Mouse (Mus musculus) liver, postnatal 0 days (tissue): ENCODE data around the gene Cbfb. TPM values are rescaled to one million over a fixed set of nuclear protein-coding genes. Genes with fewer than 3 reads are reported as not detected.

Source experiments
- ATAC-seq: fragments of 200-750 bp; cut with Nextera tagmentation; 2 replicates; pipeline ENCODE4 v1.8.0; 2017; ENCODE audit warnings: mild to moderate bottlenecking, moderate library complexity
- DNase-seq: peaks from one replicate; pipeline ENCODE4 v3.0.0-alpha.2; 2016
- H3K27ac ChIP-seq: fragments of 300-500 bp; sonication (generic); 2 replicates; pipeline ENCODE4 v1.5.1; 2014; ENCODE audit warnings: antibody characterized with exemption, moderate library complexity, mild to moderate bottlenecking, low read depth
- H3K27me3 ChIP-seq: fragments of 300-500 bp; sonication (generic); 2 replicates; pipeline ENCODE4 v1.6.1; 2014; ENCODE audit warnings: low read length, control low read depth, mixed read lengths; ENCODE audit not compliant: insufficient read depth
- H3K36me3 ChIP-seq: fragments of 300-500 bp; sonication (generic); replicated peaks from 2 replicates; pipeline ENCODE4 v1.6.1; 2014; ENCODE audit warnings: mild to moderate bottlenecking, control low read depth, low read length, moderate library complexity, mixed read lengths; ENCODE audit not compliant: insufficient read depth
- H3K4me1 ChIP-seq: fragments of 300-500 bp; sonication (generic); 2 replicates; pipeline ENCODE4 v1.6.1; 2014; ENCODE audit warnings: antibody characterized with exemption, mild to moderate bottlenecking, control low read depth; ENCODE audit not compliant: insufficient read depth
- H3K4me2 ChIP-seq: fragments of 300-500 bp; sonication (generic); 2 replicates; pipeline ENCODE4 v1.6.1; 2014; ENCODE audit warnings: low read depth, mild to moderate bottlenecking, low read length, moderate library complexity, mixed read lengths
- H3K4me3 ChIP-seq: fragments of 300-500 bp; sonication (generic); 2 replicates; pipeline ENCODE4 v1.5.1; 2014; ENCODE audit warnings: low read depth, low read length
- H3K9ac ChIP-seq: fragments of 300-500 bp; sonication (generic); replicated peaks from 2 replicates; pipeline ENCODE4 v1.6.1; 2014; ENCODE audit warnings: mild to moderate bottlenecking, moderate library complexity
- H3K9me3 ChIP-seq: fragments of 300-500 bp; sonication (generic); 2 replicates; pipeline ENCODE4 v1.6.1; 2016; ENCODE audit warnings: mild to moderate bottlenecking, control low read depth, low read length, mixed read lengths
- CTCF ChIP-seq: sonication (generic); IDR thresholded peaks from 2 replicates; pipeline ENCODE4 v1.5.1; 2016; ENCODE audit warnings: antibody characterized with exemption, low read depth
- EP300 ChIP-seq: IDR thresholded peaks from 2 replicates; pipeline ENCODE4 v1.6.1; 2016; ENCODE audit warnings: antibody characterized with exemption, low read depth, mild to moderate bottlenecking
- WGBS: fragments of 180-500 bp; shearing (Covaris S2); extraction: QIAGEN DNeasy Blood & Tissue Kit; methylation state at CpG from one replicate; pipeline ENCODE4 v1.1.7; 2014; ENCODE audit not compliant: insufficient replicate concordance; 5-methylcytosine and 5-hydroxymethylcytosine counted together
- polyA plus RNA-seq: library from polyadenylated mRNA; unstranded; fragments of >200 nt; fragmentation: Nextera tagmentation; extraction: Ambion mirVana; gene quantifications from 2 replicates; pipeline ENCODE4 v1.2.1, GENCODE M21; 2015

Gene Cbfb
- polyA plus RNA-seq, 1 experiment from 2014 or later: 10.7 TPM

DNA sequence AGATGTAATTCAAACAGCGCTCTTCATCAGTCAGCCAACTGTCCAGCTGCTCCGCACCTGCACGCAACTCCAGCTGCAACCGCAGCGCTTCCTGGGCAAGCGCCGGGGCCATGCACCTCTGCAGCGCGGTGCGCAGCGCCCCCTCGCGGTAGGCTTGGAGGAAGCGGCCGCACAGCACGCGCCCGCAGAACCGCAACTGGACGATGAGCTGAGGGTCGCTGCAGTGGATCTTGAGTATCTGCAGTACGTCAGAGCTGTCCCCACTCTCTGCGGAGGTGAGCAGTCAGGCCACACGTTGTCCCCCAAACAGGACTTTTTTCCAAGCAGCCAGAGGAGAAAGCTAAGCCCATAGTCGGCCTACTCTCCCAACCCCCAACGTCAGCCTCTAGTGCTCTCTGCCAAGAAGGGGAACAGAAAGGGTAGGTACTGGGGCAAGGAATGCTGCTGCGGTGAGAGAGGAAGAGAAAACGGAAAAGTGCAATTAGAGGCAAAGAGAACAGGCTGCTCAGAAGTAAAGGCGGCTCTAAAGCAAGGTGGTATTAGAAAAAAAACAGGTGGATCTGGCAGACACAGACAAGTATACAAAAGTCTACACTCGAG lies 89.3 kb downstream of the Cbfb start:
- no peak overlapping the region; the same call in 1 of the 2 replicates for H3K9ac ChIP-seq
- DNase-seq: peak; percentile 88
- peaks cover 43% of the 10 kb centered on the region for H3K4me1 ChIP-seq
- H3K27ac ChIP-seq: no peak overlapping the region
- H3K36me3 ChIP-seq: no peaks in the 10 kb centered on the region
- H3K9me3 ChIP-seq: no peaks in the 10 kb centered on the region
- peak; percentile 51 for ATAC-seq
- 2% methylated on average over 30 of the region's 30 CpGs for WGBS
- H3K4me3 ChIP-seq: peak overlapping the region; percentile 32
- H3K4me2 ChIP-seq: peak overlapping the region; percentile 78
- TF ChIP-seq EP300: no peak
- peak; percentile 100 for TF ChIP-seq CTCF
- H3K27me3 ChIP-seq: peaks cover 14% of the 10 kb centered on the region

DNA sequence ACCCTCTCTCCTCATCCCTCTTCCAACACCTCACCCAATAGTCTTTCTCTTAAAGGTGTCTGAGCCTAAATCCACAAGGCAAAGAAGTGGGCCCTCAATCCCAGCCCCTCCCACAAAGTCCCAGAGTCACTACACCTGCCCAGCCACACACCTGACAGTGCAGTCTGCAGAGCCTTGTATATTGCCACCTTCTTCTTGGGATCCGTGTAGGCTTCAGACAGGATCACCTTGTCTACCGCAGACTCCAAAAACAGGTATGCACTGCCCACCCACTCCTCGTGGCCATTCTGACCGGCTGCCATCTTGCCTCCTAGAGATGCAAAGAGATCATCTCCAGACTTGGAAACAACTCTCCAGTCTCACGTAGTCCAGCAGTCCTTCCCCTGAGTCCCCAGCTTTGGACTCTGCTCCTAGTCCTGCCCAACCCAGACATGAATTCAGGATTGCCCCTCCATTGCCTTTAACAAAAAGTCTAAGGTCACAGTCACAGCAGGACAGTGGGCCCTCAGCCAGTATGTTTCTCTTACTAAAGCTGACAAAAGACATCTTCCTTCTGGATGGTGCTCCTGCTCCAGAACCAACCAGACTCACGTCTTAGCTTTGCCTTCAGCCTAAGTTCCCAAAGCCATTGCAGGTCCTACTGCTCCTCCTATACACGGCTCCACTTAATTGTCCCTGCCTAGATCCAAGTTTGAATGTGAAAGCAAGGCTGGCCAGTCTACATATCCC lies 90.1 kb downstream of the Cbfb start:
- Histone ChIP-seq H3K36me3 (no peaks in the 10 kb centered on the region), H3K27ac (no peak overlapping the region), H3K27me3 (peaks cover 14% of the 10 kb centered on the region), H3K4me2 (peak overlapping the region; percentile 78; the same call in 1 of the 2 replicates), H3K4me3 (no peak overlapping the region), H3K9me3 (no peaks in the 10 kb centered on the region), H3K4me1 (peaks cover 44% of the 10 kb centered on the region), H3K9ac (no peak overlapping the region)
- TF ChIP-seq EP300 (no peak), CTCF (no peak)
- ATAC-seq: no peak
- WGBS: 71% methylated on average over 7 of the region's 7 CpGs
- DNase-seq: peak; percentile 13

DNA sequence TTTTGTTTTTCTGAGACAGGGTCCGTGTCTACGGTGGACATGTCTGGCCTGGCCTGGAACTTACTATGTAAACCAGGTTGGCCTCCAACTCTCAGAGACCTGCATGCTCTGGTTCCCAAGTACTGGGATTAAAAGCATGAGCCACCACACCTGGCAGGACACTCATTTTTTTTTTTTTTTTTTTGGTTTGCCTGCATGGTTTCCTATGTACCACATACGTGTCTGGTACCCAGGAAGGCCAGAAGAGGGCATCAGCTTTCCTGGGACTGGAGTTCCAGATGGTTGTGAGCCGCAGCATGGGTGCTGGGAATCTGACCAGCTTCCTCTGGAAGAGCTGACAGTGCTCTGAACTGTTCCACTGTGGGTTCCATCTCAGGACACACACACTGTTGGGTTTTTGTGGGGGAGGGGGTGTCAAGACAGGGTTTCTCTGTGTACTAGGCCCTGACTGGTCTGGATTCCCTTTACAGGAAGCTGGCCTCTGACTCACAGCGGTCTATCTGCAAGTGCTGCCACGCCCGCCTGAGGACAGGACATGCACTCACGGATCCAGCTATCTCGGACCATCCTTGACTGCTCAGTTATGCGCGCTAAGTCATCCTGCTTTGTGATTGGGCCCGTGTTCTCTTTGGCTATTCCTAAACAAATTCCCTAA lies 91.0 kb downstream of the Cbfb start:
- Histone ChIP-seq H3K9me3 (no peaks in the 10 kb centered on the region), H3K4me1 (peaks cover 43% of the 10 kb centered on the region), H3K27ac (no peak overlapping the region), H3K9ac (no peak overlapping the region), H3K36me3 (no peaks in the 10 kb centered on the region), H3K4me2 (no peak overlapping the region), H3K27me3 (peaks cover 14% of the 10 kb centered on the region), H3K4me3 (no peak overlapping the region)
- DNase-seq (no peak), ATAC-seq (no peak)
- 75% methylated on average over 12 of the region's 12 CpGs for WGBS
- TF ChIP-seq EP300 (no peak), CTCF (peak; percentile 13; the same call in 1 of the 2 replicates)

DNA sequence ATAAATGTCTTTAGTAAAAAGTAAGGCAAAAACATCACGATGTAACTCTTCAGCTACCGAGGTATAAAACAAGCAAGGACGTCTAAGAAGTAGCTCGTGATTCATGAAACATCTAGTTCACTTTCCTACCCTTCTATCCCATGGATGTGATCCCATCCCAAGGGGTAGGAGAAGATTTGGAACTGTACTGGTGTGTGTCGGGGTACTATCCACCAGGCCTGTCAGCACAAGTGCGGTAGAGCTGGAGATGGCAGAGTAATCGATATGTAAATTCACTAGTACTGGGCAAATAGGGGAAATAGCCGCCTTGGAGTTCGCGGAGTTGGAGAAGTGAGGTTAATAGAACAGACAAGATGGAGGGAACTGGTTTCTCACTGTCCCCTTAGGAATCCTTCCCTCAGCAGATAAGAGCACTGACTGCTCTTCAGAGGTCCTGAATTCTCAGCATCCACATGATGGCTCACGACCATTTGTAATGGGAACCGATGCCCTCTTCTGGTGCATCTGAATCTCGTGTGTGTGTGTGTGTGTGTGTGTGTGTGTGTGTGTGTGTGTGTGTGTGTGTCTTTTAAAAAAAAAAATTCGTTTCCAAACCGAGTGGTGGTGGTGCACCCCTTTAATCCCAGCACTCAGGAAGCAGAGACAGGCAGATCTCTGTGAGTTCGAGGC lies 92.9 kb downstream of the Cbfb start:
- peaks cover 31% of the 10 kb centered on the region for H3K27me3 ChIP-seq
- DNase-seq: no peak
- H3K4me3 ChIP-seq: peak overlapping the region; percentile 83
- peak overlapping the region; percentile 78 for H3K9ac ChIP-seq
- H3K27ac ChIP-seq: no peak overlapping the region
- H3K9me3 ChIP-seq: no peaks in the 10 kb centered on the region
- 44% methylated on average over 16 of the region's 16 CpGs for WGBS
- no peaks in the 10 kb centered on the region for H3K36me3 ChIP-seq
- ATAC-seq: no peak
- peak overlapping the region; percentile 100 for H3K4me2 ChIP-seq
- TF ChIP-seq CTCF (no peak; the same call in 1 of the 2 replicates), EP300 (no peak)
- H3K4me1 ChIP-seq: peaks cover 44% of the 10 kb centered on the region

DNA sequence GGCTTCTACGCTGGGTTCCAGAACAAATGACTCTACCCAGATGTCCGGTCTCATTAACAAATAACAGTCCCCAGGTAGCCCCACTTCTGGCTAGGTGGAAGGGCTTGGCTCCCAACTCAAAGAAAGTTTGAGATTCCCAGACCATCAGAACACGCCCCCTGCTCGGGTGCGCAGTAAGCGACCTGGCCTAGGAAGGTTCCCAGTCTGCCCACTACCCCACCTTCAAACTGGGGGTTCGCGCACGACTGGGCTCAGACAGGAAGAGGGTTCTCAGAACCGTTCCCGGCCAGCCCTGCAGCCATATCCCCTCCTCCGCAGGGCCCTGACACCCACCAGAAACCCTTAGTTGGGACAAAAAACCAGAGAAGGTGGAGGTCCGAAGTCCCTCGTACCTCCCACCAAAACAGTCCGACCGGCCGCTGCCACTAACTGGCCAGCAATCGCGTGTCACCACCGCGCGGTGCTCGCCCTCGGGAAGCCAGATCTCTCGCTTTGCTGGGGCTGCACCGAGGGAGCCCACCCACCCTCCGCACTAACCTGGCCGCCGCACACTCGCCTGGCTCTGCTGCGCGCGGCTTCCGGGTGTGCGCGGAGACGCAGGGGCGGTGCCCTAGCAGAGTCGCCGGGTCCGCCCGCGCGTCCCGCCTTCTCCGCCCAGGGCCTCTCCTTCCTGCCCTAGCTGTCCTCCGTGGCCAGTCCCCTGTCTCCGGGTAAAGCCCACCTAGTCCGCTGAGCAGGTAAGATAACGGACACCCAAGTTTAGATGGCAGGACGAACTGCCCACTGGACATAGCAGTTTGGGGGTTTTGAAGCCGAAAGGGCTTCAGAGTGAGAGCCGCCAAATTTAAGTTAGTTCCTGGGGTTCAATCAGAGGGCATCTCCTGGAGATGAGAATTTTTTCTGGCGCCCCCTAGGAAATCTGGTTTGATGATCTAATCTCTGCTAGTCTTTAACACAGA lies 93.8 kb downstream of the Cbfb start, which contains the start of the genes Tradd and Fbxl8:
Gene Tradd (minus strand): TSS at position 586 of the 959 bp plus-strand sequence.
Gene Fbxl8 (plus strand): TSS at position 625 of the 959 bp plus-strand sequence.
- WGBS: 2% methylated on average over 54 of the region's 54 CpGs
- H3K27me3 ChIP-seq: peaks cover 31% of the 10 kb centered on the region
- H3K9ac ChIP-seq: peak within 1 kb of the TSS; percentile 78
- H3K4me1 ChIP-seq: peaks cover 46% of the 10 kb centered on the region
- H3K36me3 ChIP-seq: no peaks in the 10 kb centered on the region
- peak within 1 kb of the TSS; percentile 23 for H3K27ac ChIP-seq
- DNase-seq (peak; percentile 85), ATAC-seq (peak; percentile 71)
- TF ChIP-seq CTCF: no peak
- no peak for TF ChIP-seq EP300
- no peaks in the 10 kb centered on the region for H3K9me3 ChIP-seq
- H3K4me2 ChIP-seq: peak within 1 kb of the TSS; percentile 100
- peak within 1 kb of the TSS; percentile 83 for H3K4me3 ChIP-seq
